Mouse (Mus musculus): ENCODE measurements around the gene Prkg1. TPM values are rescaled to one million over a fixed set of nuclear protein-coding genes. Genes with fewer than 3 reads are reported as not detected.

The Prkg1 gene
- 10 to 100 TPM; 15.6 to 16.9 TPM for total RNA-seq (2021)

DNA sequence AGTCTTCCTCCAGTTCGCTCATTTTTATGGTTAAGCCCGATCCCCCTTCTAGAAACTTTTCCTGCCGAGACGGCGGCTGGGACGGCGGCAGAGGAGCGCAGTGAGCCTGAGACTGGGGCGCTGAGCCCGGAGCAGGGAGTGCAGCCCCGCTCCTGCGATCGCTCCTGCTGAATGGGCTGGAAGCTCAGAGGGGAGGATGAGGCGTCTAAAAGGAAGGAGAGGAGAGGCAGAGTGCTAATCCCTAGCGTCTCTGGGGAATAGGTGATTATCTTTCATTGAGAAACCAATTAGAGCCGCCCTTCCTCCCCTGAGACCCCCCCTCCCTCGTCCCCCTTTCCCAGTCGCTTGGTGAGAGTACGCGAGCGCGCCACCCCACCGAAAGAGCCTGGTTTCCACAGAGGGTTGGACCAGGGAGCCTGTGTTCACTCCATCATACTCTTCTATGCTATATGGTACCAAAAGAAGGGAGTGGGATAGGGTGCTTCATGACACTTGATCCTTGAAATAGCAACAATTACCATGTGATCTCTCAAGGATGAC, at the start of gene Prkg1:
Gene Prkg1, minus strand, starts transcription at position 233 of the 540 bp plus-strand sequence.
- intact Hi-C loops (cut with DNase I) = no loop called here
- DNase-seq (ENCODE audit: extremely low spot score in 1 of 2, low spot score in 2 of 2) = peak in 1 of 2 experiments; percentile 46

DNA sequence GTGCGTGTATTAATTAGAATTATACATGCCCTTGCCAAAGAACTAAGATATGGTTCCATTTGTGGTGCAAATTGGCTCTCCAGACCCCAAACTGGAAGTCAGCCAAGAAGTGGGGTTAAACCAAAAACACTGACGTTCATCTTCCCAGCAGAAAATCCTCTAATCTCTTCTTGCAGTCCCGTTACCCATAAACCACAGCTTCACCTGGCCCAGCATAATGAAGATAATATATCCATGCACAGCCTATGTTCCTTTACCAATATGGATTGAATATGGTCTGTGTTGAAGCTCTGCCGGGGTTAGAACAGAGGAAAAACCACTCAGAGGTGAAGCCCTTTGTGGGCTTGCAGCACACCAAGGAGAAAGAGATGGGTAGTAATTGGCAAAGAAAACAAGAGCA, 48.3 kb upstream of the Prkg1 start:
- no peak for DNase-seq (ENCODE audit: extremely low spot score in 1 of 2, low spot score in 2 of 2)
- intact Hi-C loops (cut with DNase I) = no loop called here

DNA sequence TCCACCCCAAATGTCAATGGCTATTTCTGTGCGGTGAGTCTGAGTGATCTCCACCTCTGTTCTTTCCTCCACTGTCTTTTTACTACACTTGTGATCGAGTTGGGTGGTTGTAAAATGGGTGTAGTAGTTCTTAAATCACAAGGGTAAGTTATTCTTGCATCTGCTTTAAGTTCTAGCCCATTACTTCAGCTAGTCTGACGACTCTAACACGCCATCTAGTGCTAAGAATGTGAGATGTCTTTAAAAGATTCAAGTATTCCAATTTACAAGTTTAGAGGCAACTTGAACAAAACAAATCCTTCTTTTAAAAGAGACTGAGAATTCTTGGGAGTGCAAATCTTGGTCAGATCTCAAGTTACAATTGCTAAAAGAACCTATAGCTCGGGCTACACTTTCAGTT, 46.5 kb upstream of the Prkg1 start:
- DNase-seq (ENCODE audit: extremely low spot score in 1 of 2, low spot score in 2 of 2) = no peak
- intact Hi-C loops (cut with DNase I) = no loop called here

DNA sequence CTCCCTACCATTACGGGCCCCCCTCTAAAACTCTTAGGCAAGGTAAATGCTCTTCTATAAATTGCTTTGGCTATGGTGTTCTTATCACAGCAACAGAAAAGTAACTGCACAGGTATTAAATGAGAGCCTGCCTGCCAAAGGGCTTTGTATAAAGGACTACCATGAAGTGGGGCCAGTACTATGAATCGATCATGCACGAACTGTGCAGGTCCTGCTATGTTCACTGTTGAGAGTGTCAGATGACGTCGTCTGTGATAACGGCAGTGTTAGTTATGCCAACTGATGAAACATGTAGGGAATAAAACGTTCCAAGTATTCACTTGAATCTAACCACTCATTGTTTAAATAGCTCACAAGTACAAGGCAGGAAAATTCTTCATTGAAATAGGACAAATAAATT, 40.6 kb upstream of the Prkg1 start:
- no peak for DNase-seq (ENCODE audit: extremely low spot score in 1 of 2, low spot score in 2 of 2)
- intact Hi-C loops (cut with DNase I) = no loop called here

DNA sequence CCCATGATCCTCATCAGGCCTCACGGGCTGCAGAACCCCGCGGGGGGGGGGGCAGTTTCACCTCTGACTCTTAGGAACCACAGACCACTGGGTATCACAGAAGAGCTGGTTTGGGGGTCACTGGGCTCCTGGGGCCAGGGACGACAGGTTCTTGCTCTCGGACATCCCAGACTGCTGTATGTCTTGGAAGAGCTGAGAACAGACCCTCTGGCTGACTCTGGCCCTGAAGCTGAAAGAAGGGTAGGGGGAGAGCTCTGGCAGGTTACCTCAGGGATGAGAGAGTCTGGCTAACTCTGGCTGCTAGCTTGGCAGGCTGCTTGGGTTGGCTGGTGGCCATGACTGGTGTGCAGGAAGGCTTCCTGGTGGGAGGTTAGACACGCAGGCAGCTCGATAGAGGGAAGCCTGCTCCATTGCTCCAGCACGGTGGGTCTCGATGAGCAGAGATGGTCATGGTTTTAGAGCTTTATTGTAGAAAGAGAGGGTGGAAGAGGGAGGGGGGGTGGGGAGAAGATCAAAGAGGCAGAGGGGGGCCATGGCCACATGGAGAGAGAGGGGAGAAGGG, 30.7 kb upstream of the Prkg1 start:
- DNase-seq (ENCODE audit: extremely low spot score in 1 of 2, low spot score in 2 of 2) = peak in 1 of 2 experiments; percentile 58
- intact Hi-C loops (cut with DNase I) = no loop called here

DNA sequence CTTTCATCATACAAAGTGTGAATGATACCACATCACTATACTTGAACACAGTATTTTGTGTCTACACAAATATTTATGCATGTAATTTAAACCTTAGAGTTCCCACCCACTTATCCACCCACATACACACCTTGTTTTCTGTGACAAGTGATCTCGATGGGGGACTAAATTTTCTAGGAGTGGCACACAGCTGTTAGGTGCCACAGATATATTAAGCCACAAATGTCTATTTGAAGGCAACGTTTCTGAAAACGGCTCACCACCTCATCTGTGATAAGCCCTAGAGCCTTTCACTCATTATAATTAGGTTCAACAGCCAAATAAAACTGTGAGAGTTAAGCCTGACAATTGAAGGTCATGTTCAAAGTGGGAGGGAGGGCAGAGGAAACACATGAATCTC, 26.9 kb upstream of the Prkg1 start:
- no peak for DNase-seq (ENCODE audit: extremely low spot score in 1 of 2, low spot score in 2 of 2)
- intact Hi-C loops (cut with DNase I) = no loop called here

DNA sequence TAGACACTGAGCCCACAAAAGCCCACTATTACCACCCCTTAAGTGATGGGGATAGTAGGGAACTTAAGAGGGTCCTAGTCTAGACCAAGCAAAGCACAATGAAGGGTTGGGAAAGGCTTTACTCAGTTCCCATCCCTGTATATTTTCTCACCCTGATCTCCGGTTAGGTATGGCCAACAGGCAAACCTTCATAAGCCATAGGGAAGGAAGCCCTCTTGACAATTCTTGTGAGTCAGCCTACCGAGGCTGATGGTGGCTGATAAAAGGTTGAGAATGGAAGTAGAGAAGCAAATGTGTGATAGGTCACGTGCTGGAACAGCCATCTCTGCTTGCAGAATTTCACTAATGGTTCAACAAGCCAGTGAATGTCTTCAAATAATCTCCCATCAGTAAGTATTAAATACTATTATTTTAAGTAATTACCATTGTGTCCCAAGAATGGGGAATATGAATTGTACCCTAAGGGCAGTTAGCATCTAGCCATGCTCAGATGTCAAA, 16.7 kb upstream of the Prkg1 start:
- intact Hi-C loops (cut with DNase I) = no loop called here
- DNase-seq (ENCODE audit: extremely low spot score in 1 of 2, low spot score in 2 of 2) = no peak

DNA sequence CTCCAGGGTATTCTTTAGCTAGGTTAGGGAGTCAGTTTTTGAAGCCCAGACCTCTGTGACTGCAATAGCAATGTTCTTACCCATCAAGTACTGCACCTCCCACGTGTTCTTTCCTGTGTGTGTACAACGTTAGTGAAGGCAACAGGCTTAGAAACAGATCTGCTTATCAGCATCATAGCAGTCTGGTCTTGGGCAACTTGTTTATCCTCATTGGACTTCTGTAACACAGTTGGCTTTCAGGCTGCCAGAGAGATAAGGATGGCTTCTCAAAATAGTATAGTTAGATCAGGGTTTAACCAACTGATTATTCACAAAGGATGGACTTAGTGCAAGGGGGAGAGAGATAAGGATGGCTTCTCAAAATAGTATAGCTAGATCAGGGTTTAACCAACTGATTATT, 16.2 kb upstream of the Prkg1 start:
- DNase-seq (ENCODE audit: extremely low spot score in 1 of 2, low spot score in 2 of 2) = no peak
- intact Hi-C loops (cut with DNase I) = no loop called here

DNA sequence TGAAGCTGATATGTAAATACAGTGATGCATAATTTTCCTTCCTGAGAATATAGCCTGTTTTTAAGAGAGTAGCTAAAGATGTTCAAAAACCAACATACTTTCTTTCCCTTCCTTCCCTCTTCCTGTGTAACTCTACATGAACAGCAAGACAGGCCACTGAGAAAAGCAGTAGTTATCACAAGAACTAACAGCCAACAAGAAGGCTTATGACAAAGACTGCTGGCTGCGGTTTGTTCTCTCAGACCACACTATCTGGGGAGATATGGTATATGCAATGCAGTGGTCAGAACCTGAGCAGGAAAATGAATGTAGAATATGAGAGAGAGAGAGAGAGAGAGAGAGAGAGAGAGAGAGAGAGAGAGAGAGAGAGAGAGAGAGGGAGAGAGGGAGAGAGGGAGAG, 15.4 kb upstream of the Prkg1 start:
- DNase-seq (ENCODE audit: extremely low spot score in 1 of 2, low spot score in 2 of 2) = no peak
- intact Hi-C loops (cut with DNase I) = no loop called here

DNA sequence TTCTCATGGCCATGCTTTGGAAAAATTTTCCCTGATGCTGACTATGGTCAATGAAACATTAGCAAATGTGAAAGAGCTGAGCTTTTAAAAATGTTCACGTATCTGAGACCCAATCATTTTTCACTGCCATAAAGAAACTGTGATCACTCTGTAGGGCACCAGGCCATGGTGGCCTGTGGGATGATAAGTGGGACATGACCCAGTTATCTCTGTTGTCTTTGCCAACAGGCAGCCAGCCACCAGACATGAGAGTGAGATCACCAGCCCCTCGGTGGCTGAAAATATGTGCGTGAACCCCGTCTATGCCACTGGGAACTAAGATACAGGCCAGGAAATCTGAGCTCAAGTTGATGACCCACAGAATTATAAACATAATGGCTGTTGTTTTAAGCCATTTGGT, 14.2 kb upstream of the Prkg1 start:
- DNase-seq (ENCODE audit: extremely low spot score in 1 of 2, low spot score in 2 of 2) = no peak
- intact Hi-C loops (cut with DNase I) = no loop called here

DNA sequence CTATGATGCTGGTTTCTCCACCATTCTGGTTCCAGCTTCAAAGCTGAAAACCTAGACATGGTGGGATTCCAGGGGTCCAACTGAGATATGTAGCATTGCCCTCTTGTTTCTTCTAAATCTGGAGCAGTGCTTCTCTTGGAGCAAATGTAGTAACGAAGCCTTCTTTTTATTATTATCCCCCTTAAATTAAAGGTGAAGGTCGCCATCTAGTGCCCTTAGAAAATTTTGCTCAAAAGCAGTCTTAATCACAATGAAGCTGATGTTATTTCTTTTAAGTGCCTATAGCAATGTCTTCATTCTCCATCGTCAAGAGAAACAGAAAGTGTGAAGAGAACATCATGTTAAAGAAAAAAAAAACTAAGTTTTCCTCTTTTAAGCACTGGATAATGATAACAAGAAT, 2.2 kb upstream of the Prkg1 start:
- no peak for DNase-seq (ENCODE audit: extremely low spot score in 1 of 2, low spot score in 2 of 2)
- intact Hi-C loops (cut with DNase I) = no loop called here

DNA sequence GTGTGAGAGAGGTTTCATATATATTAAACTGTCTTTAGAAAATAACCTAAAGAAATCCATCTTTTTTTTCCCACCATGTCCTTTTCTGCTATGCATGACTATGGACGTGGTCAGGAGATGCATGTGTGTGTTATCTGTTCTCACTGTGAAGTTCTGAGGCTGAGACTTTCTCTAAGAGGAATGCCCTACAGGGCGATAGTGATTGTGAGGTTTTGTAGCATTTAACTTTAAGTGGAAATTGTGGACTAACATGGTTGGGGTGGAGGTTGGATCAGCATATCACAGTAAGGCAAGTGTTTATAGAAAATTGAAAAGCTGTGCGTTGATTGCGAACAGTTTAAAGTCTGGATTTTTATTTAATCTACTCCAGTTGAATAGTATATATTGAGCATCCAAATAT, 618 bp upstream of the Prkg1 start:
- no peak for DNase-seq (ENCODE audit: extremely low spot score in 1 of 2, low spot score in 2 of 2)
- intact Hi-C loops (cut with DNase I) = no loop called here

DNA sequence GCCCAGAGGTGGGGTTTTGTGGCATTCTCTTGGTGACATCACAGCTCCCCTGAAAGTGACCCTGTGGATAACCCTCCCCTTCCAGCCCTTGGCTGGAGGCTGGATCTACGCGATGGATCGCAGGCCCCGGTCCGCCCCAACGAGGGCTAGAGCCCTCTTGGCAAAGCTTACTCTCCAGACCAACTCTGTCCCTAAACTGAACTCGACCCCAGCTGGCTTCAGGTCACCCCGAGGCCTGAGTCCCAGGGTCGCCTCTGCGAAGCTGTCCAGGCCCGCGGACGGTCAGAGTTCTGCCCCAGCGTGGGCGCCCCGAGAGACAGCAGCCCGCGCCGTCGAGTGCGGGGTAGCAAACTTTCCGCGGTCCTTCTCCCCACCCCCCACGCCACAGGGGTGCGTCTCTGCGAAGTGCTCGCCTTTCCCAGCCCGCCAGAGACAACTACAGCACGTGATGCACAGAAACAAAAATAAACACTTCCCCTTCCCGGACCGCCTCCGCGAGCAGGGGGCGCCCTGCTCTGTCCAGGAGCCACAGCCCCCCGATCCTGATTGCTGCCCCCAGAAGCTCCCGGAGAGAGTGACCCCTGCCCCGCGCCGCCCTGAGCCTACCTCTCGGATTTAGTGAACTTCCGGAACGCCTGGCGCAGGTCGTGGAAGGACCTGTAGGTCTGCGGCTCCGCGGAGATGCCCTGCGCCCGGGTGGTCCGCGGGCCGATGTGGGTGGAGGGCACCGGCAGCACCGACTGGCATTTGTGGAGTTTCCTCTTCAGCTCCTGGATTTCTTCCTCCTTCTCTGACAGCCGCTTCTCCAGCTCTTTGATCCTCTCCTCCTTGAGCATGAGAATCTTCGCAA, 657 bp downstream of the Prkg1 start:
- peak in 1 of 2 experiments; percentile 77 for DNase-seq (ENCODE audit: extremely low spot score in 1 of 2, low spot score in 2 of 2)
- intact Hi-C loops (cut with DNase I) = no loop called here

DNA sequence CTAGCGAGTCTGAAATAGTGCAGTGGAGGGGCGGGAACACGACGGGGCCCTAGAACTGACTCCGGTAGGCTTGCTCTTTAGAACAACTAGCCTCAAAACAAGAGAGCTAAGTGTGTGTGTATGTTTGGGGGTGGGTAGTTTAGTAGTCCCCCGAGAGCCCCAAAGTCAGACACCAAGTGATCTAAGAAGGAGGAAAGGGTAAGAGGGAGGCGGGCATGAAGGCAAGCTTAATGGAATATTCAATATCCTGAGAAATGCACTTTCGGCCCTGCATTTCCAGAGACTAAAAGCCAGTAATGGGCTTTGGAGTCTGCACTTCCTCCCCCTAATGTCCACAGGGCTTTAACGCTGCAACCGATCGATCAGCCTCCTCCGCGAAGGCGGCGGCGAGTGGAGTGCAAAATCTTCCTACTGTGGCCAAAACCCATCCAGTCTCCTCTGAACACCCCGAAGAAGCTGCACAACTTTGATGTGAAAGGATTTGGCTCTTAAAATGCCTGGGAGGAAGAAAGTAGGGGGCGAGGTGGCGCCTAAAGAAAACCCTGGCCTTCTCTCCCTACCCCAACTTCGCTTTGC, 1.5 kb downstream of the Prkg1 start:
- intact Hi-C loops (cut with DNase I) = no loop called here
- peak in 1 of 2 experiments; percentile 18 for DNase-seq (ENCODE audit: extremely low spot score in 1 of 2, low spot score in 2 of 2)

DNA sequence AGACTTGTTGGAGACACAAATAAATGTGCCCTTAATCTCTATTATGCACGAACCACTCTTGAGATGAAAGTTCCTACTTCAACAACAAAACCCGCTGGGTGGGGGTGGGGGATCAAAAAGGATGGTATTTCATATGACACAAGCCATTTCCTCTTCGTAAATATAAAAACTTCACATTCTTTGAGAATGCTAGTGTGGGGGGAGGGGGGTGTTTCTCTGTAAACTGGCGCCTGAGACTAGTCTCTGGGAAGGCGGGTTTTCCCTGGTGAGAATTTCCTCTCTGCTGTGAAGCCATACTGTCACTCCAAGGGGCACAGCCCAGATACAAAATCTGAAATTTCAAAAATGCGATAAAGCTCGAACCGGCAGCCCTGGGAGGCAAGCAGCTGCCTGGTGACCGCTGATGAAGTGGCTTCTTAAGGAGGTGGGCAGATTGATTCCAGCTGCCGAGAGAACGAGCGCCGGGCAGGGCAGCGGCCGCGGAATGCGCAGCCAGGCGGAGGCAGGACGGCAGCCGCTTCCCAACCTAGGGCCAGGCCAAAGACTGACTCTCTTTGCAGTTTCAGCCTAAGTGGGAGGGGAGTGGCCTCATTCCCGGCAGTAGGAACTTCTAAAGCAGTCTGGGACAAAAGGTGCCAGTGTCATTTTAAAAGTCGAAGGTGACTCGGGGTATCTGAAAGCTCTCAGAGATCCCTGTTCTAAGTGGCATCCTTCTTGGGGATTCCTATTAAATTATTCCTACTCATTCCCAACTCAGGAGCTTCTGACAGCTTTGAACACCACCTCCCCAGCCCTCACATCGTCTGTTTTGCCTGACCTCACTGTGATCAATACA, 2.2 kb downstream of the Prkg1 start:
- intact Hi-C loops (cut with DNase I) = no loop called here
- DNase-seq (ENCODE audit: extremely low spot score in 1 of 2, low spot score in 2 of 2) = peak in 1 of 2 experiments; percentile 50

DNA sequence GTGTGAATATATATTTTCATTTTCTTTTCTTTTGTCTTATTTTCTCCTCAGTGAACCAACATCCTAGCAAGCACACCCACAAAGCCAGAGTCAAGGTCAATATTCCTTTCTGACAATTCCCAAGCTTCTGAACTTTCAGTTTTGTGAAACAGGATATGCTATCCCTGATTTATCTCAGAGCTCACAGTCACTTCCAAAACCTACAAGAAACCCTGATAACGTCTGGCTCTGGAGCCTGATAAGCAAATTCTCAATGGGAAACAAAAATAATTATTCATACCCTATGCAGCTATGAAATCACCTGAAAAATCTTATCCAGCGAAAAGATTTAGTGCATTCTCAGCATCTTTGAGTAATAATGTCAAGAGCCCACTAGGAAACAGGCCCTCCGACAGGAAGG, 5.0 kb downstream of the Prkg1 start:
- intact Hi-C loops (cut with DNase I) = loop anchor here (5.0 to 10.0 kb wide), 3 partner anchors 207 to 1515 kb away; no protein-coding TSS in a partner anchor
- DNase-seq (ENCODE audit: extremely low spot score in 1 of 2, low spot score in 2 of 2) = no peak

DNA sequence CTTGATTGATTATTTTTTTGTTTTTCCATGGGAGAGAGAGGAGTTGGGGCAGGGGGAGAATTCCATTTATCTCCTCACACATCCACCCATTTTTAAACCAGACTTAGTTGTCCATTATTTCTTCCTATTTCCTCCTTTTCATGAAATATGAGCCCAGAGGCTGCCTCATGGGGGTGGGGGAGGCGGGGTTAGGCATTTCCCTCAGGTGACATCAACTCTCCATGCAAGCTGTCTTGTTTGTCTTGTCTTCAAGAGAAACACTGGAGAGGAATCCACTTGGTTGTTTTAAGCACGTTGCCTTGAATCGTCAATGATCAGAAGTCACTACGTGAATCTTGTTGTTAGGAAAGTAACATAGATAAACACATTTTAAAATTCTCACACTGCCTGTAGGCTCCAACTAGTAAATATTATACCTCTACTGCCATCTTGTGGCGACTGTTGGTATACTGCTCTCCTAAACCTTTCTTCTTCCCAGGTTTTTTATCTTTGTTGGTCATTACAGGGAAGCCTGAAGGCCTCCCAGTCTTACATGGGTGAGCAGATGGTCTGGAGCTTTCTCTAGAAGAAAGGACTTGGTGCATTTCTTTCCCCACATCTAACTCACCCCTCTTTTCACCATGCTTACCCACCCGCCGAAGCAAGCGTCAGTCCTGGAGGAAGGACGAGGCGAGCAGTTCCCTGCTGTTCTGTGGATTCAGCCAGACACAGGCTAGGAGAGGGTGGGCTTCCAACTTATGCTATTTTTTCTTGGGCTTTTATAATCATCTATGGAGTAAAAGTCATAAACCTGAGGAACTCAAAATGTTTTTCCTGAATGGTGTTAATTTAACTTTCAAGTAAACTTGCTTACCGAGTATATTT, 8.7 kb downstream of the Prkg1 start:
- peak; percentile 56 to 63 for DNase-seq (ENCODE audit: extremely low spot score in 1 of 2, low spot score in 2 of 2)
- intact Hi-C loops (cut with DNase I) = loop anchor here (5.0 to 10.0 kb wide), 3 partner anchors 211 to 1511 kb away; no protein-coding TSS in a partner anchor

Data from left cerebral cortex, postnatal 10 days (tissue).